Mouse (Mus musculus) liver, embryonic 16.5 days (tissue): ENCODE results near the gene Rtca. TPM values are rescaled to one million over a fixed set of nuclear protein-coding genes. Genes with fewer than 3 reads are reported as not detected.

Source experiments
- ATAC-seq: fragments of 200-750 bp; cut with Nextera tagmentation; 2 replicates; pipeline ENCODE4 v1.8.0; 2017; ENCODE audit warnings: low read depth, mild to moderate bottlenecking, moderate number of reproducible peaks, moderate library complexity
- H3K27ac ChIP-seq: fragments of 300-500 bp; sonication (generic); 2 replicates; pipeline ENCODE4 v1.5.1; 2014; ENCODE audit warnings: mild to moderate bottlenecking, low read length
- H3K27me3 ChIP-seq: fragments of 300-500 bp; sonication (generic); 2 replicates; pipeline ENCODE4 v1.6.1; 2014; ENCODE audit warnings: low read depth, low read length, mixed read lengths; ENCODE audit not compliant: control insufficient read depth, insufficient read depth
- H3K36me3 ChIP-seq: fragments of 300-500 bp; sonication (generic); 2 replicates; pipeline ENCODE4 v1.6.1; 2014; ENCODE audit warnings: mild to moderate bottlenecking; ENCODE audit not compliant: control insufficient read depth, insufficient read depth
- H3K4me1 ChIP-seq: fragments of 300-500 bp; sonication (generic); 2 replicates; pipeline ENCODE4 v1.6.1; 2014; ENCODE audit warnings: low read depth, low read length, mixed read lengths; ENCODE audit not compliant: control insufficient read depth
- H3K4me2 ChIP-seq: fragments of 300-500 bp; sonication (generic); 2 replicates; pipeline ENCODE4 v1.6.1; 2014; ENCODE audit warnings: low read depth, low read length, mixed read lengths
- H3K4me3 ChIP-seq: fragments of 300-500 bp; sonication (generic); 2 replicates; pipeline ENCODE4 v1.5.1; 2014; ENCODE audit warnings: low read depth, mild to moderate bottlenecking, low read length
- H3K9ac ChIP-seq: fragments of 300-500 bp; sonication (generic); 2 replicates; pipeline ENCODE4 v1.6.1; 2014; ENCODE audit warnings: low read depth, low read length
- H3K9me3 ChIP-seq: fragments of 300-500 bp; sonication (generic); replicated peaks from 2 replicates; pipeline ENCODE4 v1.6.1; 2016; ENCODE audit warnings: low read length; ENCODE audit not compliant: control insufficient read depth
- WGBS: fragments of 180-500 bp; shearing (Covaris S2); extraction: QIAGEN DNeasy Blood & Tissue Kit; methylation state at CpG from one replicate; pipeline ENCODE4 v1.1.7; 2014; ENCODE audit not compliant: insufficient replicate concordance; 5-methylcytosine and 5-hydroxymethylcytosine counted together
- polyA plus RNA-seq: library from polyadenylated mRNA; unstranded; fragments of >200 nt; fragmentation: Nextera tagmentation; extraction: Ambion mirVana; gene quantifications from 2 replicates; pipeline ENCODE4 v1.2.1, GENCODE M21; 2015

The Rtca gene
- polyA plus RNA-seq, 1 experiment from 2014 or later: 19.9 TPM

GRCm38 (mm10) chr3:116520141-116520761 is 12.2 kb upstream of the Rtca start:
- no peak overlapping the region for H3K4me2 ChIP-seq
- H3K9me3 ChIP-seq: no peaks in the 10 kb centered on the region
- H3K27ac ChIP-seq: no peak overlapping the region
- H3K4me3 ChIP-seq: no peak overlapping the region
- H3K27me3 ChIP-seq: no peaks in the 10 kb centered on the region
- no peaks in the 10 kb centered on the region for H3K4me1 ChIP-seq
- 77% methylated on average over 12 of the region's 12 CpGs for WGBS
- H3K36me3 ChIP-seq: no peaks in the 10 kb centered on the region; the same call in 1 of the 2 replicates
- no peak for ATAC-seq
- H3K9ac ChIP-seq: no peak overlapping the region

GRCm38 (mm10) chr3:116512904-116513716 is 5.1 kb upstream of the Rtca start, which contains the start of gene Dbt:
Dbt (plus strand) TSS chr3:116513070.
- WGBS: 1% methylated on average over 36 of the region's 36 CpGs
- ATAC-seq: peak; percentile 79
- no peak within 1 kb of the TSS for H3K27ac ChIP-seq

GRCm38 (mm10) chr3:116512151-116512903 is 4.3 kb upstream of the Rtca start:
- WGBS: 39% methylated on average over 12 of the region's 12 CpGs
- no peak for ATAC-seq
- no peak overlapping the region for H3K9ac ChIP-seq
- H3K4me2 ChIP-seq: peak overlapping the region; percentile 71
- no peaks in the 10 kb centered on the region for H3K27me3 ChIP-seq
- peak overlapping the region; percentile 61 for H3K4me3 ChIP-seq
- H3K36me3 ChIP-seq: no peaks in the 10 kb centered on the region
- no peaks in the 10 kb centered on the region for H3K9me3 ChIP-seq
- peaks cover 12% of the 10 kb centered on the region for H3K4me1 ChIP-seq
- H3K27ac ChIP-seq: no peak overlapping the region

More at GRCm38 (mm10) chr3:116512904-116513716, 5.1 kb upstream of the Rtca start, which contains the start of gene Dbt:
- no peaks in the 10 kb centered on the region for H3K36me3 ChIP-seq
- peak within 1 kb of the TSS; percentile 61 for H3K4me3 ChIP-seq
- H3K27me3 ChIP-seq: no peaks in the 10 kb centered on the region
- H3K4me1 ChIP-seq: peaks cover 11% of the 10 kb centered on the region
- peak within 1 kb of the TSS; percentile 71 for H3K4me2 ChIP-seq
- peak within 1 kb of the TSS; percentile 46 for H3K9ac ChIP-seq
- H3K9me3 ChIP-seq: no peaks in the 10 kb centered on the region

- Histone ChIP-seq H3K27ac (no peak overlapping the region), H3K27me3 (no peaks in the 10 kb centered on the region), H3K36me3 (peaks cover 32% of the 10 kb centered on the region), H3K4me2 (no peak overlapping the region), H3K9ac (no peak overlapping the region), H3K4me3 (no peak overlapping the region), H3K9me3 (no peaks in the 10 kb centered on the region), H3K4me1 (no peaks in the 10 kb centered on the region)
- ATAC-seq: no peak
- WGBS: 70% methylated on average over 1 of the region's 1 CpGs
Measured at GRCm38 (mm10) chr3:116495671-116496070, 12.3 kb downstream of the Rtca start.

- Histone ChIP-seq H3K27ac (no peak overlapping the region), H3K4me2 (no peak overlapping the region), H3K27me3 (no peaks in the 10 kb centered on the region), H3K9ac (no peak overlapping the region), H3K4me1 (no peaks in the 10 kb centered on the region), H3K9me3 (no peaks in the 10 kb centered on the region), H3K4me3 (no peak overlapping the region), H3K36me3 (peaks cover 21% of the 10 kb centered on the region)
- WGBS: 44% methylated on average over 5 of the region's 5 CpGs
- ATAC-seq: no peak
Measured at GRCm38 (mm10) chr3:116493658-116494057, 14.3 kb downstream of the Rtca start.

- Histone ChIP-seq H3K4me1 (no peaks in the 10 kb centered on the region), H3K9ac (no peak overlapping the region), H3K27ac (no peak overlapping the region), H3K4me3 (no peak overlapping the region), H3K27me3 (no peaks in the 10 kb centered on the region), H3K36me3 (peaks cover 16% of the 10 kb centered on the region), H3K9me3 (no peaks in the 10 kb centered on the region), H3K4me2 (no peak overlapping the region)
- ATAC-seq: no peak
- 82% methylated on average over 1 of the region's 1 CpGs for WGBS
Measured at GRCm38 (mm10) chr3:116491923-116492454, 16.0 kb downstream of the Rtca start.

- Histone ChIP-seq H3K27me3 (no peaks in the 10 kb centered on the region), H3K4me2 (no peak overlapping the region), H3K27ac (no peak overlapping the region), H3K9ac (no peak overlapping the region), H3K4me3 (no peak overlapping the region), H3K36me3 (peaks cover 16% of the 10 kb centered on the region), H3K4me1 (no peaks in the 10 kb centered on the region), H3K9me3 (no peaks in the 10 kb centered on the region)
- no peak for ATAC-seq
- 80% methylated on average over 5 of the region's 5 CpGs for WGBS
Measured at GRCm38 (mm10) chr3:116490920-116491319, 17.1 kb downstream of the Rtca start.

GRCm38 (mm10) chr3:116483271-116483670 is 24.7 kb downstream of the Rtca start:
- no peak overlapping the region for H3K4me2 ChIP-seq
- no peak for ATAC-seq
- no peaks in the 10 kb centered on the region for H3K27me3 ChIP-seq
- H3K4me1 ChIP-seq: no peaks in the 10 kb centered on the region
- no peak overlapping the region for H3K4me3 ChIP-seq
- WGBS: 27% methylated on average over 4 of the region's 4 CpGs
- H3K36me3 ChIP-seq: no peaks in the 10 kb centered on the region; the same call in 1 of the 2 replicates
- no peak overlapping the region for H3K27ac ChIP-seq
- no peaks in the 10 kb centered on the region for H3K9me3 ChIP-seq
- no peak overlapping the region for H3K9ac ChIP-seq
